Mouse (Mus musculus) B cell, adult 67 days (primary cell): ENCODE data around the gene Epor. TPM values are rescaled to one million over a fixed set of nuclear protein-coding genes. Genes with fewer than 3 reads are reported as not detected.

Experiments used
- total RNA-seq, 2 experiments: library from RNA; stranded (reverse); gene quantifications; 4 replicates each; pipeline ENCODE4 v1.2.4; 2023

Gene Epor
- under 1 TPM in 1 of 2 experiments, not detected in 1; 0.49 TPM for total RNA-seq

GRCm38 (mm10) chr9:21963417-21963816 lies at the start of gene Epor:
Gene Epor (minus strand): TSS chr9:21963506.

GRCm38 (mm10) chr9:22002194-22003162 lies 39.2 kb upstream of the Epor start, which contains the start of the genes Ccdc151 and Prkcsh:
Gene Ccdc151 (minus strand): TSS chr9:22002634.
Gene Prkcsh (plus strand): TSS chr9:22002806.

GRCm38 (mm10) chr9:21989230-21990110 lies 26.2 kb upstream of the Epor start, which contains the start of gene Rgl3:
Gene Rgl3 (minus strand): TSS chr9:21989446.

DNA sequence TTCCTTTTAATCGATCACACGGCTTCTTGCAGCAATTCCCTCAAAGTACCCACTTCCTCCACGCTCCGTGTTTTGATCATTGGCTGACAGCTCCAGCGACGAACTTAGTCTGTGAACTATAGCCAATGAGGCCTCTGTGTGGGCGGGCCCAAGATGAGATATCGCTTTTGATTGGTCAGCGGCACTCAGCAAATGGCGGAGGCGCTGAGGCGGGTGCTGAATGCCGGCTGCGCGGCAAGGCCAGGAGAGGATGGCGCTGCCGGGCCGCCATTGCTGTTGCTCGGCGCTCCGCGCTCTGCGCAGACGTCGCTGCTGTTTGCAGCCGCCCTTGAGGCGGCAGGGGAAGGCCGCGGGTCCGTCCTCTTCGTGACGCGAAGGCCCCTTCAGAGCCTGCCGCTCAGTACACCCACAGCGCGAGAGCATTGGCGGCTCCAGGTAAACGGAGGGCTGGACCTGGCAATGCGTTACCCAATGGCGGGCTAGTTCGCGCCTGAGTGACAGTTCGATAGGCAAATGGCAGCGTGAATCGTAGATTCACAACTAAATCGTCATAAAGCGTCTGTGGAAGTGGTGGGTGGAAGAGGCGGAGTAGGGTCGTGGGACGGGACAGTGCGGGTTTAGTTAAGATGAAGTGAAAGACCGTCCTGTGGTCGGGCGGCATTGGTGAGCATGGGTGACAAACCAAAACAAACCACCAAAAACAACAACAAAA lies 7.6 kb downstream of the Epor start, which contains the start of gene Swsap1:
Swsap1 (plus strand) TSS at position 186 of the 712 bp plus-strand sequence.

DNA sequence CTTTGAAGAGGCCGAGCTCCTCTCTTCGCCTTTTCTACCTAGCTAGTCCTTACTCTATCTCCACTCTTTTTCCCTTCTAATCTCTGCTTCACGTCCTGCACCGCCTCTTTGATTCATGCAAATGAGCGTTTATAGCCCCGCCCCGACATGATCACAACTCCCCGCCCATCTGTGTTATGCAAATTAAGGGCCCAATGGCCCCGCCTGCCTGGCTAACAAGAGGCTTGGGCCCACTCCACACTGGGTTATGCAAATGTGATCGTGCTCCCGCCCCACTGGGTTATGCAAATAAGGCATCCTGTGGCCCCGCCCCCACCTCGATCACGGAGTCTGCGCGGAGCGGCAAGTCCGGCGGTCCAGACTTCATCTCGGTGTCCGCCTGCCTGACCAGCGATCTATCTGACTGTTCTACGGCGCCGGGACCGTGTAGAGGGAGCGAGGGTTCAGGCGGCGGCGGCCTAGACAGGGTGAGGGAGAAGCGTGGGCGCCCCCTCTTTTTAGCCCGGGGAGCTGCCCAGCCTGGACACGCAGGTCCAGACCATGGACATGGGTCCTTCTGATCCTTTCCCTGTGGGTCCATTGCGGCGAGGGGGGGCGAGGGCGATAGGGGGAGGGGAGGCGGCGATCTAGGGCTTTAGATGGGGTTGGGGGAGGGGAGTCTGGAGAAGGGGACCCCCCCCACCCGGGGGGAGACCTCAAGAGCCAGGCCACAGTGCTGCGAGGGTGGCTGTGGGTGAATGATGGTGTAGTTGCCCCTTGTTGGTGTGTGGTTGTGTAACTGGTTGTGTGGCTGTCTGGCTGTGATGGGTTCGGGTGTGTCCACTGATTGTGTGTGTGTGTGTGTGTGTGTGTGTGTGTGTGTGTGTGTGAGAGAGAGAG lies 26.4 kb downstream of the Epor start, which contains the start of gene Plppr2:
Plppr2 (plus strand) TSS at position 342 of the 879 bp plus-strand sequence.

GRCm38 (mm10) chr9:21927208-21927753 lies 36.0 kb downstream of the Epor start, which contains the start of the genes Ccdc159 and Tmem205:
Gene Ccdc159 (plus strand): TSS chr9:21927471.
Gene Tmem205 (minus strand): TSS chr9:21927556.

DNA sequence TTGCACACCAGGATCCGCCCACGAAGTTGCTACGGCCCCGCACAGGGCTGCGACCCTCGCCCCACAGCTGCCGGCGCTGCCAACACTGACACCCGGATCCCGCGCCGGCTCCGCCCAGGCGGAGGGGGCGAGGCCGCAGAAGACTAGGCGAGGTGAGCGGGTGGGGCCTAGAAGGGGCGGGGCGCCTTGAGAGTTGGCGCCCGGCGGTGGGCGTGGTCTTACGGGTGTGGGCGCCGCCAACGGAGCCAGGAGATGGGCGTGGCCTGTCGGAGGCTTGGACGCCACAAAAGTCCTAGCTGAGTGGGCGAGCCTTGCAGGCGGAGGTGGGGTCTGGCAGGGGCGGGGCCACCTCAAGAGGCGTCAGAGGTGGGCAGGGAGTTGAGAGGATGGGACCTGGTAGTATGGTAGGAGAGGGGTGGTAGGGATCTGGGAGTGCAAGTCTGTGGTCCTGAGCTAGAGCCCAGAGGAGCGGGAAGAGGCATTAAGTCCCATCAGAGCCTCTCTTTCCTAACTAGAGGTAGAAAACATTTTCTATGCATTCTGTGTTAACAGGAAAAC lies 45.2 kb downstream of the Epor start, which contains the start of gene Rab3d:
Rab3d (minus strand) TSS at position 158 of the 558 bp plus-strand sequence.

Other genes starting within 250 kb of the Epor start
- 10 to 100 TPM; 16.8 to 17.6 TPM for gene Ldlr, start 240.0 kb downstream of the Epor start, total RNA-seq
- gene Spc24, start 203.2 kb downstream of the Epor start, total RNA-seq: 1 to 10 TPM; 2.0 TPM
- gene Kank2, start 164.8 kb downstream of the Epor start, total RNA-seq: under 1 TPM in 1 of 2 experiments, not detected in 1; 0.12 TPM
- gene Angptl8, start 128.0 kb downstream of the Epor start, total RNA-seq: not detected
- 10 to 100 TPM; 14.8 to 16.8 TPM for gene Dock6, start 110.9 kb downstream of the Epor start, total RNA-seq
- 1 to 10 TPM; 2.8 to 4.7 TPM for gene Rab3d, start 45.3 kb downstream of the Epor start, total RNA-seq
- not detected for gene Ccdc159, start 36.0 kb downstream of the Epor start, total RNA-seq
- under 1 TPM in 1 of 2 experiments, not detected in 1; 0.87 TPM for gene Tmem205, start 36.0 kb downstream of the Epor start, total RNA-seq
- 1 to 10 TPM in 1 of 2 experiments, under 1 TPM in 1; 0.87 to 1.6 TPM for gene Plppr2, start 26.5 kb downstream of the Epor start, total RNA-seq
- 10 to 100 TPM; 10.2 to 12.1 TPM for gene Swsap1, start 7.8 kb downstream of the Epor start, total RNA-seq
- gene Rgl3, start 25.9 kb upstream of the Epor start, total RNA-seq: not detected
- gene Ccdc151, start 39.1 kb upstream of the Epor start, total RNA-seq: not detected
- 10 to 100 TPM; 68.4 to 71.0 TPM for gene Prkcsh, start 39.3 kb upstream of the Epor start, total RNA-seq
- gene Elavl3, start 88.5 kb upstream of the Epor start, total RNA-seq: not detected
- not detected for gene Gm49318, start 107.8 kb upstream of the Epor start, total RNA-seq
- 10 to 100 TPM; 33.3 to 36.1 TPM for gene Zfp653, start 107.9 kb upstream of the Epor start, total RNA-seq
- gene Ecsit, start 121.9 kb upstream of the Epor start, total RNA-seq: 10 to 100 TPM; 22.1 to 27.1 TPM
- not detected for gene Cnn1, start 135.7 kb upstream of the Epor start, total RNA-seq
- 10 to 100 TPM; 41.6 to 49.2 TPM for gene Elof1, start 153.7 kb upstream of the Epor start, total RNA-seq
- gene Acp5, start 172.2 kb upstream of the Epor start, total RNA-seq: 100 to 1,000 TPM; 205 to 239 TPM
- 10 to 100 TPM in 1 of 2 experiments, 1 to 10 TPM in 1; 9.0 to 12.4 TPM for gene Pigyl, start 193.3 kb upstream of the Epor start, total RNA-seq
- gene Zfp872, start 224.6 kb upstream of the Epor start, total RNA-seq: not detected